Mouse (Mus musculus): ENCODE measurements around the gene Prickle2.

DNA sequence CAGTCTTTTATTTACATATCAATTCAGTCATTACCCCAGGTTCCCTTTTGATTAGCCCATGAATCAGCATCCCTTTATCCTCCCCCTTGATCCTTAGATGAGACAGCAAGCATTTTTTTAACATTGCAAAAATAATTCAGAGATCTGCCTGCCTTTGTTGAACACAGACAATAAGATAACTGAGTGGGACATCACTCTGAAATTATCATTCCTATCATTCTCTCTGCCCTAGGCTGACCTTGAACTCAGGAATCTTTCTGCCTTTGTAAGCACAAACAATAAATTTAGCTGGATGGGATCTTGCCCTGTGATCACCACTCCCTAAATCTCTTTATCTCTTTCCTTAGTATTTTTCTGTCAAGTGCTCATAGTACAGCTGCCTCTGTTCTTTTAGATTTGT, 27.7 kb upstream of the Prickle2 start:
- TF ChIP-seq TAL1 (conservative IDR thresholded peaks at IDR 0.05; ENCODE audit: low read depth, low read length) (no peak), CTCF (IDR thresholded peaks at IDR 0.05; ENCODE audit: low read depth, low read length) (no peak), POLR2AphosphoS5 (IDR thresholded peaks at IDR 0.05; ENCODE audit: insufficient replicate concordance, low read depth, low read length) (no peak), GATA1 (IDR thresholded peaks at IDR 0.05; ENCODE audit: borderline replicate concordance, low read length) (no peak)

All from G1E (cell line).